In the genomic region with DNA sequence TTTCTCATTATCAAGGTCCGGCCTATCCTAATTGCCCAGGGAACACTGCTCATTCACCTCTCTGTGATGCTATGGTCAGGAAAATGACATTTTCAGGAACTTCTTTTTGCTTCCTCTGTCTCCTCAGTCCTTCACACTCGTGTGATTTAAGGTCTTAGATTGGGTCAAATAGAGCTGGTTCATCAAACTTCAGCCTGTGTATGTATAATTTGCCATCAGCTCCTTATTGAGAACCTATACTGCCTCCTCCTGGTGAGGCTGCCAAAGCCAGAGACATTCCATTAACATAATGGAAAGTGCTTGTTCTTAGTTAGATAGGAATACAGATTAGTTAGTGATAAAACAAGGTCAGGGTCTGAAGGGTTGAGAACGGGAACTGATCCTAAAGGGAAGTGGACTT, we compare ENCODE assay signal across 10 mouse cellular contexts.
A peak's percentile ranks its signal among the peaks of the same experiment; 100 is the strongest.
DNase-seq lines count a peak whose midpoint lies in the region; ATAC-seq and TF ChIP-seq lines count a peak whose summit lies in the region.
"Had no signal": no experiment of that assay in that cellular context is flagged by ENCODE, and none has a peak within 500 bp of the region (broad histone marks: within the 10 kb centered on the region; RNA-seq: fewer than 3 reads in every experiment).

No protein-coding gene starts in this region.

- DNase-seq in heart, postnatal 0 days (ENCODE audit: low spot score): no peak
- DNase-seq in heart, postnatal 36 days: no peak
- DNase-seq in 416B (ENCODE audit: low read depth): peak; percentile 40
- peak; percentile 36 for DNase-seq in NIH3T3 (ENCODE audit: low read depth)
- DNase-seq in hindbrain, postnatal 0 days (ENCODE audit: low spot score): peak; percentile 39
- no peak for DNase-seq in gastrocnemius, postnatal 25 days
- no peak for DNase-seq in left cerebral cortex, postnatal 14 days (ENCODE audit: low spot score in 2 of 2)
- DNase-seq: kidney, postnatal 14 days had no signal

- TF ChIP-seq CTCF in heart, postnatal 0 days (IDR thresholded peaks at IDR 0.05; ENCODE audit: low read depth): peak; percentile 21; the same call in 1 of the 2 replicates
- peak; percentile 55 for TF ChIP-seq CTCF in hindbrain, postnatal 0 days (IDR thresholded peaks at IDR 0.05; ENCODE audit: low read depth)

- TF ChIP-seq EP300 in heart, postnatal 0 days (IDR thresholded peaks at IDR 0.05; ENCODE audit: low read depth): no peak

- H3K27ac ChIP-seq in heart, postnatal 0 days (ENCODE audit: low read depth): no peak overlapping the region
- H3K27ac ChIP-seq in hindbrain, postnatal 0 days: no peak overlapping the region
- H3K27ac ChIP-seq: liver, embryonic 14.5 days had no signal

- no peak overlapping the region for H3K4me3 ChIP-seq in heart, postnatal 0 days (ENCODE audit: low read depth, low read length)
- H3K4me3 ChIP-seq in hindbrain, postnatal 0 days (ENCODE audit: low read length): no peak overlapping the region

- peaks cover 5% of the 10 kb centered on the region; the same call in 1 of the 2 replicates for H3K36me3 ChIP-seq in heart, postnatal 0 days (replicated peaks; ENCODE audit: control insufficient read depth, insufficient read depth, low read length)
- no peaks in the 10 kb centered on the region for H3K36me3 ChIP-seq in hindbrain, postnatal 0 days (ENCODE audit: insufficient read depth, low read length)

- H3K4me1 ChIP-seq in heart, postnatal 0 days (ENCODE audit: control insufficient read depth, insufficient read depth): no peaks in the 10 kb centered on the region
- no peaks in the 10 kb centered on the region for H3K4me1 ChIP-seq in hindbrain, postnatal 0 days (ENCODE audit: insufficient read depth, low read length)

- no peak for ATAC-seq in heart, postnatal 0 days (ENCODE audit: insufficient read depth, low read depth)
- ATAC-seq in hindbrain, postnatal 0 days: no peak
- ATAC-seq in granulocyte monocyte progenitor cell, adult 5-6 weeks (replicated peaks; ENCODE audit: poor library complexity, severe bottlenecking): no peak

- intact Hi-C loops in heart, postnatal 36 days (cut with DNase I): loop anchor here (2.0 kb wide), 1 partner anchor 611 kb away; no protein-coding TSS in a partner anchor
- intact Hi-C loops in left cerebral cortex, postnatal 14 days (cut with DNase I): loop anchor here (5.0 to 10.0 kb wide), 3 partner anchors 391 to 1253 kb away; no protein-coding TSS in a partner anchor

- H3K4me2 ChIP-seq in heart, postnatal 0 days (ENCODE audit: low read depth, low read length): no peak overlapping the region
- no peak overlapping the region; the same call in 1 of the 2 replicates for H3K4me2 ChIP-seq in hindbrain, postnatal 0 days (ENCODE audit: low read depth, low read length)

- H3K9ac ChIP-seq in heart, postnatal 0 days (replicated peaks; ENCODE audit: low read depth, low read length): no peak overlapping the region
- no peak overlapping the region for H3K9ac ChIP-seq in hindbrain, postnatal 0 days (replicated peaks; ENCODE audit: low read length)
- H3K9ac ChIP-seq: liver, embryonic 14.5 days had no signal

- no peaks in the 10 kb centered on the region for H3K9me3 ChIP-seq in heart, postnatal 0 days (replicated peaks; ENCODE audit: control insufficient read depth, low read length)
- H3K9me3 ChIP-seq in hindbrain, postnatal 0 days (ENCODE audit: low read length): no peaks in the 10 kb centered on the region

- H3K27me3 ChIP-seq in heart, postnatal 0 days (ENCODE audit: control insufficient read depth, insufficient read depth, low read length): no peaks in the 10 kb centered on the region
- no peaks in the 10 kb centered on the region for H3K27me3 ChIP-seq in hindbrain, postnatal 0 days (ENCODE audit: insufficient read depth, low read length)

- 77% methylated on average over 3 of the region's 3 CpGs for WGBS in heart, postnatal 0 days
- 56% methylated on average over 3 of the region's 3 CpGs for WGBS in hindbrain, postnatal 0 days

Comparison
In these comparisons a context has a peak if more than half of its experiments do, and no peak if none do; other contexts are left out.
1. DNase-seq: peak in 416B (single experiment), NIH3T3 (single experiment) and hindbrain, postnatal 0 days (single experiment); none in heart, postnatal 0 days (single experiment), heart, postnatal 36 days (0 of 2), gastrocnemius, postnatal 25 days (single experiment) and left cerebral cortex, postnatal 14 days (0 of 2).